Mouse (Mus musculus) G1E (cell line): ENCODE data around the gene Exosc8.

Experiments used
- CTCF ChIP-seq: IDR thresholded peaks from 2 replicates; pipeline ENCODE4 v1.5.1; 2012; ENCODE audit warnings: low read depth, low read length, inconsistent platforms, mixed read lengths
- GATA1 ChIP-seq: IDR thresholded peaks from 2 replicates; pipeline ENCODE4 v1.6.1; 2012; ENCODE audit warnings: borderline replicate concordance, low read length, inconsistent platforms, mixed read lengths
- GATA2 ChIP-seq: IDR thresholded peaks from 2 replicates; pipeline ENCODE4 v1.6.1; 2012; ENCODE audit warnings: low read depth, low read length, inconsistent platforms, borderline replicate concordance
- TAL1 ChIP-seq: conservative IDR thresholded peaks from 2 replicates; pipeline ENCODE4 v1.6.1; 2012; ENCODE audit warnings: low read depth, low read length, inconsistent platforms, mixed read lengths

GRCm38 (mm10) chr3:54741965-54742364 lies 6.8 kb upstream of the Exosc8 start:
- TF ChIP-seq CTCF = no peak
- TF ChIP-seq GATA2 = no peak
- TF ChIP-seq GATA1 = no peak
- no peak for TF ChIP-seq TAL1
